Mouse (Mus musculus) thymus, postnatal 36 days (tissue): Measurements from ENCODE around the gene Arid1a.

Source experiments
- DNase-seq, 2 experiments: peaks; one replicate each; pipeline ENCODE4 v3.0.0; 2022; ENCODE audit warnings: mixed read lengths in 2 of 2

Gene Arid1a

DNA sequence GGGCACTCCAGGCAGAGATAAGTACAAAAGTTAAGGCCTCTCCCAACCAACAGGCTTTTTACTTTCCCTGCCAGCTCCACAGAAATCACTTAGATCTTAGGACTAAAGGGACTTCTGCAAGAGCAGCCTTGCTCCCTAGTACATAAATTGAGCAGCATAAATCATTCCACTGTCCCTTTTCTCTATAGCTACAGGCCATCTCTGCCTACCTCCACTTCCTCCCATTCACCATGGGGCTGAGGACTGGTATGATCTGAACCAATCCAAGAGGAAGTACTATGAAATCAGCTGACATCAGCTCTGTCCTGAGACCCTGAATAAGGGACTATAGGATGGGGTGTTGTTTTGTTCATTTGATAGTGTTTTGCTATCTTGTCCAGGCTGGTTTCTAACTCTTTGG, 26.4 kb downstream of the Arid1a start:
- DNase-seq: no peak

DNA sequence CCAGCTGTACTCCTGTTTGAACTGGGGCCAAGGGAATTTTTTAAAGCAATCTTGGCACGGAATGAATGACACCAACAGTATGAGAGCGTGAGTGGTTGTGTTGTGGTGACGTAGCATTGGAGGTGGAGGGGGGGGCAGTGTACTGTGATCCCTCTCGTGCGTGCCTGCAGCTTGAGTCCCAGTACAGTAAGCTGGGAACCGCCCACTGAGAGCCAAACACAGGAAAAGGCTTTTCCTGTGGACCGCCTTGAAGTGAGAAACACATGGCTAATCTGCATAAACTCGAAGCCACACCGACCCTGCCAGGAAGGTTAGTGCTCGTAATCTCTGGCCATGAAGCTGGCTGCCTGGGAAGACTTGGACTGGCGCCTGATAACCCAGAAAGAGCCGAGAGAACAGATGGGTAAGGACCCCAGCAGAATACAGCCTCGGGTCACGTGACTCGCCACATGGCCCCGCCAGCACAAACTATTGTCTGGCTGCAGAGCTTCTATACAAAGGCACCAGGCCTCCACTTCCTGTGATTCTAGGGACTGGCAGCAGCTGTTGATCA, 27.0 kb downstream of the Arid1a start:
- DNase-seq: peak; percentile 72 to 79

DNA sequence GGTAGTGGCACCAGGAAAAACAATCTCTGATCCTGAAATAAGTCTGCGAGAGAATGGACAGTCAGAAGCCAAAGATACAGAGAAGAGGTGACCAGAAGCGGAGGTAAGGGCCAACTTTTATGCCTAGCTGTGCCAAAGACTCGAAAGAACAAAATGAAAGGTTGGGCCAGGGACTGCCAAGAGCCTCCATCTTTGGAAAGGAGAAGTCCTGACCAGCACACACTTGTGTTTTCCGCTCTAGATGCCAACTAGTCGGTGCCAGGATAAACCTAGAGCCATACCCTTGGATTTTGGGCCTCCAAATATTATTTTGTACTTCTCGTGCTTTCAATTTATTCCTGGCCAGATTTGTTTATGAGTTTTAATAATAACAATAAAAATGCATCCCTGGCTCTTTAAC, 27.6 kb downstream of the Arid1a start:
- DNase-seq: no peak

DNA sequence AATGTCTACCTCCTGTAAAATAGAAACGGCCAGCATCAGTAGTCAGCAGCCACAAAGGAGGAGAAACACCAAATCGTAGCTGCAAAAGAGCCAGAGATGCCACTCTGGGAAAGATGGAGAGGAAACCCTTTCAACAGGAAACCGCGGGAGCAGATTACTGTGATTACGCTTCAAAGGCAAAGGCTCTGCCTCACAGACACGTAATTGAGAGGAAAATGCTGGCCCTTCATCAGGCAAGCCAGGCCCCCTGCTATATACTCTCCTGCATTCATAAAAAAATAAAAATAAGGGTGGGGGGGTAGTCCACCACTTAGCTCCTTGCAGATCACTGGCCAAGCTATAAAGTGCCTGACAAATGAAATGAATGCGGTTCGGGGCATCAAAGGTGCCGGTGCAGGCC, 28.3 kb downstream of the Arid1a start:
- no peak for DNase-seq

DNA sequence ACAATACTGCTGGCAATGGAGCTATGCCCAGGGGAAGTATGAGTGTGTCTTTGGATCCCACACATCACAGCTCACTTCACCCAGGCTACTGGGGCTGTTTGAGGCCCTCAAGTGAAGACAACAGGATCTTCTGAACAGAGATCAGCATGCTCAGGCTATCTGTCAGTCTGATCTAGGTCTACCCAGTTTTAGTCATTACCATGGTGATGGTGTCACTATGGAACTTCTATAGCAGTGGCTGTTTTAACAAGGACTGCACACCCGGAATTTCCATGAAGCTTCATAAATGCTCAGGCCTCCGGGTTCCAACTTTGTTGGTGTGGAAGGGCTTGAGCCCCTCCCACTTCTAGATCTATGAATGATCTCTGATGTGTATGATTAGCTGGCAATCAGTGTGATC, 30.9 kb downstream of the Arid1a start:
- DNase-seq: no peak

DNA sequence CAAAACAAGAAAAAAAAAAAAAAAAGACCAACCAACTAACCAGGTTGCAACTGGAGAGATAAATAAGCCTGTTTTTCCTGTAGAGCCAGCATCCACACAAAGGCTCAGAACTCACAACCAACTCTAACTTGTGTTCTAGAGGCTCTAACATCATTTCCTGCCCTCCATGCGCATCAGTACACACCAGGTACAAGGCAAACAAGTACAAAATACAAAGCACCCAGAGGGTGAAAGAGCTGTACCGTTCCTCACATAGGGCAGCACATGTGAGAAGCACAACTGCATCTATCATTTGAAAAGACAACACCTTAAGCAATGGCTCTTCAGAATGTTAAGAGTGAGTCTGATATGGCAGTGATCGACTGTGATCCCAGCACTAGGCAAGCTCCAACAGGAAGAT, 36.8 kb downstream of the Arid1a start:
- no peak for DNase-seq

DNA sequence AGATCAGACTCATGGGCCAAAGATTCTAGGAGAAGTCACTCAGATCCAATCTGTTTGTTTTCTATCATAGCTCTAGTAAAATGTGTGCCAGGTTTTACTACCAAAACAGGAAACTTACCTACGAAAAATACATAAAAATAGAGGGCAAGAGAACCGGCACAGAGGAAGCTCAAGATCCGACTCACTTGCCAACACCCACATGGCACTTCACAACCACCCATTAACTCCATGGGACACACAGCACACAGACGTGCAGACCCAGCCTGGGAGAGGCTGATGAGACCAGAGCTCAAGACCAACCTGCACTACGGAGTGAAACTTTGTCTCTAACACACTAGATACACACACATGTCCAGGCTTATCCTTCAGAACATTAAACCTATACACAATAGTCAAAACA, 43.8 kb downstream of the Arid1a start:
- DNase-seq: no peak

DNA sequence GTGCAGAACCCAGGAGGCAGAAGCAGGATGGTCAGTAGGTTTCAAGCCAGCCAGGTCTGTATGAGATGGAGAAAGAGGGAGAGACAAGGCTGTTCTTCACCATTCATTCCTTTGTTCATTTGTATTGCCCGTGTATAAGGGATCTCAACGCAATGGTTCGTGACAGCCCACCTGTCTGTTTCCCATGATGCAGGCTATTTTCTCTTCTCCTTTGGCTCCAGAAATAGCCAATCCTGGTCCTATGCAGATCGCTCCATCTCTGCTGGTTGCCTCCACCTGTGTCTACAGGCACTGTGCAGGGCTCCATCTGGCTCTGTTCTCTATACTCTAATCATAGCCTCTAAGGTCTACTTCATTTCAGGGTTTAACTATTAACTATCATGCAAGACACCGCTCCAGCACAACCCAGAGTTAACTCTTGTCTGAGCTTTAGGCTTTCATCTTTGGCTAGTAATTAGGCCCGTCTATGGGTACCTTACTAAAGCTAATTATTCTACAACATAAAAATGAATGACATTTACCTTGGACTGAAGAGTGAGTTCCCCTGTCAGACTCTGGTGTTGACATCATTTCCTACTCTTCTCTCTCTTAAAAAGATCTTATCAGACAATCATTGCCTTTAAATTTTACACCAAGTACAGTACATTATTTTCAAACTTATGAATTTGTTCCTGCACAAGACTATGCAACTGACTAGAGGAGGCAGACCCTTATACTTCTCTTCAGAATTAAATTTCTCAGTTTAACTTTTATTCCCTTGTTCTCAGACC, 45.1 kb downstream of the Arid1a start:
- DNase-seq: no peak

DNA sequence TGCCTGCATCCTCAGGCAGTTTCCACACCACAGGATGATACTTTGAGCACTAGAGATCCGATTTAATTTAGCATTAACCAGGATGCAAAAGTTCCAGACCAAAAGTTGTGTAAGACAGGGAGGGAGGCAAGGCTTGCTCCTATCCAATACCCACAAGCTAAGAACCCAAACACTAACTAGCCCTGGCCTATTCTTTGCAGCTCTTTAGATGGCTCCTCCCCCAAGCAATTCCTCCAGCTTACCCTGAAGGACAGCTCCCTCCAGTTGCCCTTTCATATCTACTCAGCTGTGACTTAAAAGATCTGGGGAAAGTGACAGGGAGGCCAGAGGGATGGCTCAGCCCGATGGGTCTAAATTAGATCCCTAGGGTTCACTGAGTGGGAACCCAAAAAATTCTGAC, 47.2 kb downstream of the Arid1a start:
- no peak for DNase-seq

DNA sequence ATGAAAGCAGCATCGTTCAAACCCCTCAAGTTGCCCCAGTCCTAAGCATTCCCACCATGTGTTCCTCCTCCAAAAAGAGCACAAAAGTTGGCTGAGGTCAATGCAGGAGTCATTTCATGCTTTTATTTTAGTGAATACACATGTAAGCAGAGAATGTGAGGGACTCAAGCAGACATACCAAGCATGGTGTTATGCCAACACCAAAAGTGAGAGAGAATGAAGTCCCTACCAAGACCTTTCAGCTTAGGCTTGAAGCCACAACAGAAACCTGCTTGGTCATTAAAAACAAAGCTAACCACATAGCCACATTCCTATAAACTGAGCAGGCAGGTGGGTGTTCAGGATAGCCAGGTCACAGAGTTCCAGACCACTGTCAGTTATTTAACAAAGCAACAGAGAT, 49.1 kb downstream of the Arid1a start:
- DNase-seq: no peak

DNA sequence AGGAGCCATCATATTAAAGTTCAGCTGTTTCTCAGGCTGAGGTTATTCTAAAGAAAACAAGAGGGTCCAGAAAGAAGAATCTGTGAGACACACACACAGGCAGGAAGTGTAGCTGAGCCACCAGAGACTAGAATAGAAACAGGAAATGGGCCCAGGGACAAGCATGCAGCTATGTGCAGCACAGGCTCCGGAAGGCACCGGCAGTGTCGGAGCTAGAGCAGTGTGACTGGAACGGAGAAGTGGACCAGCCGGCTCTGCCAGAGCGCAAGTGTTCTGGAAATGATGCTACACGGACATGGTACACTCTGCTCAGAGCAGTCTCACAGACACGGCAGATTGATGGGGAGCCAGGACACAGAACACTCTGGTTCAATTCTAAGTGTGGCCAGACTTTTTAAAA, 49.6 kb downstream of the Arid1a start:
- peak; percentile 77 to 84 for DNase-seq

DNA sequence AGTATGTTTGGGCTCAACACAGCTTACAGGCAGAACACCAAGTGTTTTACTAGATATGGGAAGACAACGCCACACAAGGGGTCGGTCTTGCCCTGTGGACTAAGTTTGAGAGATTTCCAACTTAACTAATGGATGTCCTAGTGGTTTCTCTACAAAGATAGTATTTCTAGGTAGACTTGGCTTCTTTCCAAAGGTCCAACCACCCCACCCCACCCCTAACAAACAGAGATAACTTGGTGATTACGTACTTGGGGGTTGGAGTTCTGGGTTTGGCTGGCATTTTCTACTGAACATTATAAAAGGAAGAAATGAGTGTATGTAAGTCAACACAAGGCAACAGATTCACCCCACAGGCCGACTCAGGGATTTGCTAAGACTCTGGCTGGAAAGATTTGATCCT, 51.5 kb downstream of the Arid1a start:
- no peak for DNase-seq

DNA sequence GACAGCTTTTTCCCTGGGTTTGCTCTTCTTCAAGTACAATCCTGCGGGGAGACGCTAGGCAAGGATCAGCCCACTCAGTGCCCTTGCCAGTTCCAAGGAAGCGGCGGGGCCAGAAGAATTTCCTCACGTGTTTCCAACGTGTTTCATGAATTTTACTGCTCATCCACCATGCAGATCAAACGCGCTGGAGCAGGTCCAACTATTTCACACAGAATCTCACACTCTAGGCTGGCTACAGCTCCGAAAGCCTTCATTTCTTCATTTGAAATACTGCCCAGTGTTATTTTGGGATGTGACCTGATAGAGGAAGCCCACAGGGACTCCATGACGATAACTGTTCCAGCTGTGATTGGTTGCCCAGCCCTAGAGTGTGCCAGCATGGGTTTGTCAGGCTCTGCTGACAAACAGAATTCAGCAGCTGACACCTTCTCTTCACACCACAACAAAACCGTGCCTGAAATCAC, 55.6 kb downstream of the Arid1a start:
- no peak for DNase-seq

DNA sequence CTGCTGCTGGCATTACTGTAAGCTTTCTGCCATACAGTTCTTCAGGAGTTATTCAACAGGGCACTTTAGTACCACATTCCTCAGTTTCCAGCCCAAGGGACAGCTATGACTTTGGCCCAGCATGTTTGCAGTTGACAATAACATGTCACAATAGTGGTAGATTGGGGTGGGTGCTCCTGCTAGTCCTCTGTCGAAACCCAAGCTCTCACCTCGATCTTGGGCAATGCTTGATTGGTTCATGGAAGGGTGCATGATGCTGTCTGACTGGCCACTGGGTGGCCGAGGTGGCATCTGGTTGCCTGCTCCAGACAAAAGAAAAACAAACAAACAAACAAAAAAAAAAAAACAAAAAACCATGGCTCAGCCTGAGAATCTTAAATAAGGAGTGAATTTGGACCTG, 61.2 kb downstream of the Arid1a start:
- no peak for DNase-seq

DNA sequence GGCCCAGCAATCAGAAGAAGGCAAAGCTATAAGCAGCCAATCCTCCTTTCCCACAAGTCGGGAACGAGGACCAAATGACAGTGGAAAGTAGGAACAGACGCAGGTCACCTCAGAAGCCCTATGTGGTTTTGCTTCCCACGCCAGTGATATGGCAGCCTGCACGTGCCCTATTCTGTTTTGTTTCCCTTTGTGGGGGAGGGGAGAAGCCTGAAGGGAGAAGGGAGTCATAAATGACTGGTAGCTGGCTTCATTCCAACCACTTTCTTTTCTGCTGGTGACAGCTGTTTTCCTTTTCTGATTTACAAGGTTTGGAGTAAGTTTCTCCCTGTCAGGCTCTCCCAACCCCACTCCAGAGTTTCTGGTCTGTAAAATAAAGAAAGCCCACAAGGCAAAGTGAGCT, 66.3 kb downstream of the Arid1a start:
- no peak for DNase-seq

DNA sequence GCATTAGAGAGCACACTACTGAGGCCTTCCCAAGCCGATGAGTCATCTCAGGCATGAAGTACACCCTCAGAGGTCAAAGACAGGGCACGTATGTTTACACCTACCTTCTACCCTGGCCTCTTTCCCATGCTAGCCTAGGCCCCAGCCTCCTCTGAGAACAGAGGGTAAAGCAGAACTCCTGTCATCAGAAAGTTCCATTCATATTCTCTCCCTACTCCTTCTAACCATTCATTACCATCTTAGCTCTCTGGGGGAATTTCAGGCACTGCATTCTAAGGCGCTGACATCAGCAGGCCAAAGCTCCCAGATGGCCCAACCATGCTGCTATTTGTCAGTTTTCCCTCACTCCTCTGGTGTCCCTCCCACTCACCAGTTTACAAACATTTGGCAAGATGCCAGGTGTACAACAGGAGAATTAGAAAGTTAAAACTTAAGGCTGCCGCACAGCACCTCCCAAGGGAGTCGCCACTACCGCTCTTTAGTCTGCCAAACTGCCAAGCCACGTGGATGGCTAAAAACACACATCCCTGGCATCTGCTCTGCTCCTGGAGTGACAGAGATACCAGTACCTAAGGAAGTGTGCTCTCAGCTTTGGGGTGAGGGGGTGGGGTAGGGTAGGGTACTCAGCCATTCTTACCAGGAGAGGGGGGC, 68.0 kb downstream of the Arid1a start:
- no peak for DNase-seq

DNA sequence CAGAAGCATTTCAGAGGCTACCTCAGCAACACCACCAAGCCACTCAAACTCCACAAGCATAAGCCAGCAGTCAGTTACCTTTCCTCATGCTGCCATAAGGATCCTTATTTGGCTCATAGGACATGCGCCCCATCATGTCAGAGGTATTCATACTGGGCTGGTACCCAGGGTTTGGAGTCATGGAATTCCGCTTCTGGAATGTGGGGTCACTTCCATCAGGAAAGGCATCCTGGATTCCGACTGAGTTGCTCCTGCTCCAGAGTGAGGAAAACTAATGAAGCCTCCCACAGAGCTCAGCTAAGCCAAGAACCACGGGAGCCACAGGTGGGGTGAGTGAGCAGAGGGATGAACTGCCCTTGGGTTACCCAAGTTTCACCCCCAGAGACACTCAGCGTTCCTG, 69.4 kb downstream of the Arid1a start:
- DNase-seq: no peak

DNA sequence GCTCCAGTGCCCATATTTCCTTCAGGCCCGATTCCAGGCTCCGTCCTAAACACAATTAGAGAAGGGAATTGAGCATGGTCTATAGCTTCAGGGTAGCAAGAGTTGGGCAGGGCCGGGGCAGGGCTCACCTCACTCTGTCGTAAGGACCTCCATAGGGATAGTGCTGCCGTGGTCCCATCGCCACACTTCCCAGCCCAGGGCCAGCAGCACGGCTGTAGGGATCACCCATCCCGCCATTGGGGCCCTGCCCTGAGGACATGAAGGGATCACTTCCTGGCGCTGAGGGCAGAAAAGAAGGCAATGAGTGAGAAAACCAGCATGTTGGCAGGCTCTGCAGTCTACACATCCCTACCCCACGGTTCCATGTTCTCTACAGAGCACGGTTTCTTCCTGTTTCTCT, 70.1 kb downstream of the Arid1a start:
- DNase-seq: no peak

DNA sequence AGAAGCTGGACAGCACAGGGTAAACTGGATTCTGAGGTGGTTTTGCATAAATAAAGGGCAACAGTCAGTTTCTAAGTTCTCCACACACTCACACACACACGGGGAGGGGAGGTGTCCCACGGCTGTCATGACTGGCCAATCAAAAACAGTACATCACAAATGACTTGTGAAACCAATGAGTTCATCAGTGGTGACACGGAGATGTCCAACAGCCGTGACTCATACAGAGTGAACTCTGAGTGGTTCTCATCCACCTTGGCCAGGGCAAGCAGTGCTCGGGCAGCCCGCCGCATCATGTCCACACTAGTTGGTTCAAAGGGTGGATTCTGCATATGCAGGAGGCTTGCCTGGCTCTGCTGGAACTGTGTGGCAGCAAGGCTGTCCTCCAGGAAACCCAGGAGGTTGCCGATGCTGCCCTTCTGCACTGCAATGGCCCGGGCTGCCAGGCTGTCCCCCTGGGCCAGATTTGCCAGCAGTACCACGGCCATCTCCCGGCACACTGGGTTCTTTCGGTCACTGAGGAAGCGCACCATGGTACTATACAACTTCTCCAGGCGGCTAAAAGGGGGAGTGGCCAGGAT, 76.3 kb downstream of the Arid1a start:
- no peak for DNase-seq

DNA sequence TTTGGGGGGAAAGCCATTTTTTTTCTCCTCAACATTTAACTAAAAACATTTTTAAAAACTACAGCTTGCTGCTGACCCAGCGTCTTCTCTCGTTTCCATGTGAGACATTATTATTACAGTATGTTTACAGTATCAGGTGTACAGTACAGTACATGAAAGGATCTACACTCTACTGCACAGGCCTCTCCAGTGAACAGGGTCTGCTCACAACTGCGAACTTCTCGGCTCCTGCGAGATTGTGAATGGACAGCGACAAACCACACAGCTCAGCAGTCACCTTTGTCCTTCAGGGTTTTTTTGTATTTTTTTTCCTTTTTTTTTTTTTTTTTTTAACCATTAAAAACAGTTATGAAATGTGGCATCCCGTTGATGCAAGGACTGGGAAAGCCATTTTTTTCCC, 76.9 kb downstream of the Arid1a start:
- no peak for DNase-seq

DNA sequence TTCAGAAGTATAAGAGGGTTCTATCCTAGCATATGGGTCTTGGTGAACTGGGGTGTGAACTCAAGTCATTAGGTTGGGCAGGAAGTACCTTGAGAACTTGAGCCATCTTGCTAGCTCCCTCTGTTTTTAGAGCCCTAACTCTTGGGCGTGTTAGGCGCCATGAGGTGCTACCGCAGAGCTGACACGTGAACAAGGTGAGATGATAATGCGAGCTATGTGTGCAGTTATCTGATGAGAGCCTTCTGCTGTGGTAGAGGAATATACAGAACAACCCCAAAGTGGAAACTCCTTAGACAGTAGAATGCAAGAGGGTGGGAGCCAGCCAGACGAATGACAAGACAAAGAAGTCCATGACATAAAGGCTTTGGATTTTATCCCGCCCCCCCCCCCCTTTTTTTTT, 79.3 kb downstream of the Arid1a start:
- DNase-seq: no peak

DNA sequence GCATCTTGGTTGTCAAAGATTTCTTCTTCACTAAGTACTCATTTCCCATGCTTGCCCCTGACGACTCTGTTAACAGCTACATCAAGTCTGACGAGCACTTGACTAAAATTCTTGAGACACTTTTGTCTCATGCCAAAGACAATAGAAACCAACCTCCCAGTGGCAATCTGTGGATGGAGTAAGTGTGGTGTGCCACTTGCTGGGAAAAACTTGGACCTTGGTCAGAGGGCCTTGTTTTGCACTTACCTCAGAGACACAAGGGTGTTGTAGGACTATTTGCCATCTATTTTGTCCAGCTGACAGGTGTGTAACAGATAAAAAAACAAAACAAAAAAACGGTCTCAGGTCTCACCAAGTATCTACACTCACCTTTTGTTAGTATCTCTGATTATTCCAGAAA, 80.4 kb downstream of the Arid1a start:
- DNase-seq: no peak

DNA sequence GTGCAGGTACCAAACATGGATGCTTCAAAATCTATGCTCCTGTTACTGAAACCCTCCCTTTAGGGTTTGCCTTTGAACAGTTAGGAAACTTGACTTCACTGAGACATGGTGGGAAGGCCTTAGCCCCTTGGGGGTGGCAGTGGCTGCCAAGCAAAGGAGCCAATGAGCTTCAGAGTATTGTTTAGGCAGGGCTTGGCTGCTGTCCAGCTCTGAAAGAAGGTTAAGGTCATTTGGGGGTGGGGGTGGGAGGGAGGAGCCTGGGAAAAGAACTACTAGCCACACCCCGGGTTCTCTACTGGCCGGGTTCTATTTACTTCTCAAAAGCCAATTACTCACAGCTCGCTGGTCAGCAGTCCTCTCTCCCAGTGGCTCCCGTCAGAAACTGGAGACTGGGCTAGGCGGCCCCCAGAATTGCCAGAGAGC, 81.0 kb downstream of the Arid1a start:
- no peak for DNase-seq

DNA sequence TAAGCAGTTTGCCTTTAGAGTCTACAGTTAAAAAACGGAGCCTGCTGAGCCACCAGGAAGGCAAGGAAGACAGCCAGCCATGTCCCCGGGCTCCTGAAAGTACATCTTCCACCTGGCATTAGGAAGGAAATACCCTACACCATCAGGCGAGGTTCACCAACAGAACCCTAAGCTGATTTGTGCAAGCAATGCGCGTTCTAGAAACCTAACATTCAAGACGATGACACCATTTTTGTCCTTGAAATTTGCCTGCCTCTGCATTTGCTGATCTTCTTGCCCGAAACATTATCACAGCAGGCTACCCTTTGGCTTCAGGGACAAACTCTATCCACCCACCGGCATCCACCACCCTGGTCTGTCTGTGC, 82.3 kb downstream of the Arid1a start:
- DNase-seq: no peak
